Mouse (Mus musculus) ES-Bruce4 (cell line): ENCODE data around the gene Slfn4.

ENCODE experiments used
- CTCF ChIP-seq: IDR thresholded peaks from one replicate; pipeline ENCODE4 v1.8.1; 2011; ENCODE audit warnings: low read depth, low read length
- EP300 ChIP-seq: IDR thresholded peaks from 2 replicates; pipeline ENCODE4 v1.6.1; 2011; ENCODE audit warnings: low read depth, low read length; ENCODE audit not compliant: insufficient read depth
- POLR2A ChIP-seq: IDR thresholded peaks from one replicate; pipeline ENCODE4 v1.8.1; 2011; ENCODE audit warnings: low read length; ENCODE audit not compliant: insufficient read depth

- TF ChIP-seq CTCF (no peak), POLR2A (no peak), EP300 (no peak)
These were observed 50.5 kb downstream of the Slfn4 start for GRCm38 (mm10) chr11:83225371-83225960.
